Mouse (Mus musculus) stomach, postnatal 0 days (tissue): ENCODE measurements around the gene Slc4a4.

Experiments used
- CTCF ChIP-seq: IDR thresholded peaks from 2 replicates; pipeline ENCODE4 v1.5.1; 2016; ENCODE audit warnings: antibody characterized with exemption, low read depth, mild to moderate bottlenecking, moderate library complexity
- EP300 ChIP-seq: optimal IDR thresholded peaks from 2 replicates; pipeline ENCODE3; 2016; ENCODE audit warnings: antibody characterized with exemption

- TF ChIP-seq CTCF = no peak
- no peak for TF ChIP-seq EP300
These were observed 95.6 kb downstream of the Slc4a4 start for GRCm38 (mm10) chr5:88982040-88982736.
